Mouse (Mus musculus): ENCODE data around the gene Wdr62. TPM values are rescaled to one million over a fixed set of nuclear protein-coding genes. Genes with fewer than 3 reads are reported as not detected.
"Not testable (repeated sequence)": the region's sequence is repeated elsewhere in the genome, so short reads cannot be mapped to it uniquely, and the experiment has no call there.

Wdr62 gene
- polyA plus RNA-seq, 1 experiment from 2014 or later: 5.9 TPM

GRCm38 (mm10) chr7:30216723-30217151 is 63.5 kb downstream of the Wdr62 start:
- no peaks in the 10 kb centered on the region for H3K9me3 ChIP-seq
- peak; percentile 78 for ATAC-seq
- H3K9ac ChIP-seq (replicated peaks): 0 out of 2 replicates have a peak overlapping the region, but pooled peaks have one; percentile 3
- peaks cover 13% of the 10 kb centered on the region for H3K4me1 ChIP-seq (replicated peaks)
- no peaks in the 10 kb centered on the region for H3K36me3 ChIP-seq
- H3K4me3 ChIP-seq (replicated peaks): 0 out of 2 replicates have a peak overlapping the region, but pooled peaks have one; percentile 2
- under 1% methylated on average over 15 of the region's 16 CpGs for WGBS
- H3K27ac ChIP-seq: peak overlapping the region; percentile 5; the same call in 1 of the 2 replicates
- H3K4me2 ChIP-seq (replicated peaks): peak overlapping the region; percentile 37
- no peaks in the 10 kb centered on the region for H3K27me3 ChIP-seq

- ATAC-seq: no peak
- Histone ChIP-seq H3K27ac (no peak overlapping the region), H3K36me3 (no peaks in the 10 kb centered on the region), H3K9ac (replicated peaks) (no peak overlapping the region), H3K27me3 (no peaks in the 10 kb centered on the region), H3K4me3 (replicated peaks) (no peak overlapping the region), H3K4me2 (replicated peaks) (no peak overlapping the region), H3K9me3 (no peaks in the 10 kb centered on the region), H3K4me1 (replicated peaks) (peaks cover 13% of the 10 kb centered on the region)
- WGBS: 67% methylated on average over 3 of the region's 3 CpGs
Measured at GRCm38 (mm10) chr7:30215875-30216274, 64.3 kb downstream of the Wdr62 start.

GRCm38 (mm10) chr7:30213881-30214280 is 66.3 kb downstream of the Wdr62 start:
- ATAC-seq: no peak
- no peak overlapping the region for H3K4me3 ChIP-seq (replicated peaks)
- H3K9ac ChIP-seq (replicated peaks): no peak overlapping the region
- 88% methylated on average over 3 of the region's 3 CpGs for WGBS
- no peak overlapping the region for H3K27ac ChIP-seq
- peaks cover under 1% of the 10 kb centered on the region; the same call in 1 of the 2 replicates for H3K4me1 ChIP-seq (replicated peaks)
- no peaks in the 10 kb centered on the region for H3K36me3 ChIP-seq
- H3K9me3 ChIP-seq: no peaks in the 10 kb centered on the region
- no peak overlapping the region for H3K4me2 ChIP-seq (replicated peaks)
- H3K27me3 ChIP-seq: no peaks in the 10 kb centered on the region

- ATAC-seq: no peak
- 20% methylated on average over 4 of the region's 4 CpGs for WGBS
Measured at GRCm38 (mm10) chr7:30211025-30211424, 69.2 kb downstream of the Wdr62 start.

GRCm38 (mm10) chr7:30206364-30206763 is 73.9 kb downstream of the Wdr62 start:
- not testable (repeated sequence) for ATAC-seq; H3K36me3 ChIP-seq; H3K9me3 ChIP-seq; H3K4me2 ChIP-seq (replicated peaks); H3K27me3 ChIP-seq; H3K4me1 ChIP-seq (replicated peaks); H3K4me3 ChIP-seq (replicated peaks); H3K9ac ChIP-seq (replicated peaks); H3K27ac ChIP-seq
- WGBS: 57% methylated on average over 5 of the region's 5 CpGs

More at GRCm38 (mm10) chr7:30211025-30211424, 69.2 kb downstream of the Wdr62 start:
- H3K9ac ChIP-seq (replicated peaks): no peak overlapping the region
- no peak overlapping the region for H3K27ac ChIP-seq
- H3K4me2 ChIP-seq (replicated peaks): no peak overlapping the region
- H3K36me3 ChIP-seq: no peaks in the 10 kb centered on the region
- no peaks in the 10 kb centered on the region for H3K9me3 ChIP-seq
- H3K27me3 ChIP-seq: no peaks in the 10 kb centered on the region
- no peak overlapping the region for H3K4me3 ChIP-seq (replicated peaks)
- no peaks in the 10 kb centered on the region for H3K4me1 ChIP-seq (replicated peaks)

GRCm38 (mm10) chr7:30205383-30205782 is 74.8 kb downstream of the Wdr62 start:
- Histone ChIP-seq H3K4me2 (replicated peaks) (no peak overlapping the region), H3K4me1 (replicated peaks) (no peaks in the 10 kb centered on the region), H3K27me3 (no peaks in the 10 kb centered on the region), H3K9me3 (no peaks in the 10 kb centered on the region), H3K27ac (no peak overlapping the region), H3K4me3 (replicated peaks) (no peak overlapping the region), H3K36me3 (no peaks in the 10 kb centered on the region), H3K9ac (replicated peaks) (no peak overlapping the region)
- ATAC-seq: no peak
- WGBS: 4% methylated on average over 2 of the region's 2 CpGs

- H3K9ac ChIP-seq (replicated peaks): no peak overlapping the region
- H3K4me1 ChIP-seq (replicated peaks): no peaks in the 10 kb centered on the region
- H3K27me3 ChIP-seq: no peaks in the 10 kb centered on the region
- H3K36me3 ChIP-seq: no peaks in the 10 kb centered on the region
- 14% methylated on average over 8 of the region's 8 CpGs for WGBS
- no peak for ATAC-seq
- no peak overlapping the region for H3K4me2 ChIP-seq (replicated peaks)
- no peaks in the 10 kb centered on the region for H3K9me3 ChIP-seq
- H3K4me3 ChIP-seq (replicated peaks): no peak overlapping the region
- H3K27ac ChIP-seq: no peak overlapping the region
Measured at GRCm38 (mm10) chr7:30204380-30204779, 75.8 kb downstream of the Wdr62 start.

- Histone ChIP-seq H3K9ac (replicated peaks) (no peak overlapping the region), H3K4me2 (replicated peaks) (no peak overlapping the region), H3K27me3 (no peaks in the 10 kb centered on the region), H3K27ac (no peak overlapping the region), H3K36me3 (no peaks in the 10 kb centered on the region), H3K9me3 (no peaks in the 10 kb centered on the region), H3K4me3 (replicated peaks) (no peak overlapping the region), H3K4me1 (replicated peaks) (peaks cover 5% of the 10 kb centered on the region; the same call in 1 of the 2 replicates)
- ATAC-seq: no peak
- WGBS: 87% methylated on average over 11 of the region's 11 CpGs
Measured at GRCm38 (mm10) chr7:30202895-30203690, 77.1 kb downstream of the Wdr62 start.

GRCm38 (mm10) chr7:30200661-30201060 is 79.6 kb downstream of the Wdr62 start:
- not testable (repeated sequence) for H3K27me3 ChIP-seq; H3K4me3 ChIP-seq (replicated peaks); ATAC-seq; H3K4me2 ChIP-seq (replicated peaks); H3K36me3 ChIP-seq; H3K27ac ChIP-seq; H3K4me1 ChIP-seq (replicated peaks); H3K9me3 ChIP-seq; H3K9ac ChIP-seq (replicated peaks)
- WGBS: 89% methylated on average over 5 of the region's 5 CpGs

GRCm38 (mm10) chr7:30200200-30200599 is 80.0 kb downstream of the Wdr62 start:
- 78% methylated on average over 5 of the region's 5 CpGs for WGBS
- Histone ChIP-seq H3K4me2 (replicated peaks) (no peak overlapping the region), H3K27me3 (no peaks in the 10 kb centered on the region), H3K4me3 (replicated peaks) (no peak overlapping the region), H3K36me3 (no peaks in the 10 kb centered on the region), H3K9ac (replicated peaks) (no peak overlapping the region), H3K4me1 (replicated peaks) (peaks cover 8% of the 10 kb centered on the region), H3K9me3 (no peaks in the 10 kb centered on the region), H3K27ac (no peak overlapping the region)
- ATAC-seq: no peak

- no peak for ATAC-seq
- H3K4me2 ChIP-seq (replicated peaks): no peak overlapping the region
- H3K27ac ChIP-seq: no peak overlapping the region
- WGBS: 83% methylated on average over 18 of the region's 18 CpGs
- H3K27me3 ChIP-seq: no peaks in the 10 kb centered on the region
- H3K9ac ChIP-seq (replicated peaks): no peak overlapping the region
- no peaks in the 10 kb centered on the region for H3K9me3 ChIP-seq
- H3K4me1 ChIP-seq (replicated peaks): peaks cover 10% of the 10 kb centered on the region
- no peaks in the 10 kb centered on the region for H3K36me3 ChIP-seq
- H3K4me3 ChIP-seq (replicated peaks): no peak overlapping the region
Measured at GRCm38 (mm10) chr7:30199498-30200139, 80.6 kb downstream of the Wdr62 start.

GRCm38 (mm10) chr7:30198481-30198971 is 81.7 kb downstream of the Wdr62 start, which contains the start of gene Capns1:
Gene Capns1 (minus strand): TSS chr7:30198811.
- H3K9ac ChIP-seq (replicated peaks): no peak within 1 kb of the TSS
- H3K27ac ChIP-seq: no peak within 1 kb of the TSS
- H3K4me2 ChIP-seq (replicated peaks): peak within 1 kb of the TSS; percentile 32
- ATAC-seq: no peak
- H3K27me3 ChIP-seq: no peaks in the 10 kb centered on the region
- no peaks in the 10 kb centered on the region for H3K9me3 ChIP-seq
- no peaks in the 10 kb centered on the region for H3K36me3 ChIP-seq
- H3K4me1 ChIP-seq (replicated peaks): peaks cover 11% of the 10 kb centered on the region
- WGBS: 7% methylated on average over 8 of the region's 8 CpGs
- H3K4me3 ChIP-seq (replicated peaks): peak within 1 kb of the TSS; percentile 16
